Comparison of ENCODE assay signal across 10 mouse cellular contexts in the genomic region with DNA sequence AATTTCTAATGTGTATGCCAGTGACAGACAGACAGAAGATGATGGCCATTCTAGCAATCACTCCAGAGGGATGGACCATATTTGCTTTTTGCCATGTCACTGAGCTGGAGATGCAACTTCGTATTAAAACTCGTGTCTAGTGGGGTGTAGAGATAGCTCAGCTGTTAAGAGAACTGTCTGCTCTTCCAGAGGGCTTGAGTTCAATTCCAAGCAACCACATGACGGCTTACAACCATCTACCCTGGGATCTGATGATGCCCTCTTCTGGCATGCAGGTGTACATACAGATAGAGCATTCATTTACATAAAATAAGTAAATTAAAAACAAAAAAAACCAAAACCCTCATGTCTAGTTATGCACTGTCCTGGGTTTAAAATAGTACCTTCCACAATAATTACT. TPM values are rescaled to one million over a fixed set of nuclear protein-coding genes. Genes with fewer than 3 reads are reported as not detected.
DNase-seq lines count a peak whose midpoint lies in the region; ATAC-seq lines count a peak whose summit lies in the region.
"Had no signal": no experiment of that assay in that cellular context is flagged by ENCODE, and none has a peak within 500 bp of the region (broad histone marks: within the 10 kb centered on the region; RNA-seq: fewer than 3 reads in every experiment).

No protein-coding gene starts in this region.

- H3K4me2 ChIP-seq in heart, embryonic 13.5 days, result peak overlapping the region; percentile 85; the same call in 1 of the 2 replicates

- H3K27ac ChIP-seq in heart, embryonic 13.5 days (replicated peaks), result no peak overlapping the region

- H3K4me3 ChIP-seq in heart, embryonic 13.5 days, result no peak overlapping the region

- H3K9me3 ChIP-seq in heart, embryonic 13.5 days, result no peaks in the 10 kb centered on the region

- no peak overlapping the region for H3K9ac ChIP-seq in heart, embryonic 13.5 days

- peaks cover 31% of the 10 kb centered on the region for H3K4me1 ChIP-seq in heart, embryonic 13.5 days

- WGBS in heart, embryonic 13.5 days, result 76% methylated on average over 3 of the region's 3 CpGs

- no peak for ATAC-seq in heart, embryonic 13.5 days (ENCODE audit: extremely low read depth, insufficient number of reproducible peaks, low FRiP score, low TSS enrichment)

- H3K36me3 ChIP-seq in heart, embryonic 13.5 days, result peaks cover 14% of the 10 kb centered on the region

- no peaks in the 10 kb centered on the region for H3K27me3 ChIP-seq in heart, embryonic 13.5 days (replicated peaks)

- no peak for DNase-seq in heart, adult 11 months
- DNase-seq in 3134 (ENCODE audit: extremely low read depth, insufficient read length, low spot score) (peak; percentile 3), MEL-GATA-1-ER (ENCODE audit: extremely low read depth, low read depth) (peak; percentile 49)
- peak; percentile 46 for DNase-seq in induced T-regulatory cell, adult 2 months (ENCODE audit: low read depth)
- DNase-seq in right cerebral cortex, adult 18-20 months, result no peak
- DNase-seq in adrenal gland, adult 2 months, result no peak
- DNase-seq in frontal cortex, adult 2 months (ENCODE audit: extremely low spot score in 1 of 2, low spot score in 1 of 2), result no peak
- DNase-seq: gastrocnemius, adult 2 months; spleen, adult 18-20 months had no signal

RNA-seq across cellular contexts. Expression of a gene that starts 1.5 kb away (rescaled TPM):
- 6.4 and 8.0 TPM in 2 replicates for polyA plus RNA-seq in heart, embryonic 13.5 days (2015; fragmentation: Nextera tagmentation; extraction: Ambion mirVana)
- 1 to 10 TPM; 2.4 to 4.0 TPM for total RNA-seq in adrenal gland, adult 2 months (2021)
- 0.04 and 0.12 TPM in 2 replicates for polyA plus RNA-seq in adrenal gland, adult 2 months (2012; rRNA removed)
- 5.0 and 5.1 TPM in 2 replicates for polyA plus RNA-seq in frontal cortex, adult 2 months (2012; rRNA removed)

RNA-seq across cellular contexts. Expression of a gene that starts 1.9 kb away (rescaled TPM):
- polyA plus RNA-seq in heart, embryonic 13.5 days (2015; fragmentation: Nextera tagmentation; extraction: Ambion mirVana), result 23.9 and 26.9 TPM in 2 replicates
- total RNA-seq in adrenal gland, adult 2 months (2021), result 10 to 100 TPM; 20.1 to 24.2 TPM
- 3.8 and 4.6 TPM in 2 replicates for polyA plus RNA-seq in adrenal gland, adult 2 months (2012; rRNA removed)
- 12.3 and 13.5 TPM in 2 replicates for polyA plus RNA-seq in frontal cortex, adult 2 months (2012; rRNA removed)

Comparison
In these comparisons a context has a peak if more than half of its experiments do, and no peak if none do; other contexts are left out.
1. DNase-seq: peak in 3134 (single experiment), MEL-GATA-1-ER (single experiment) and induced T-regulatory cell, adult 2 months (single experiment); none in heart, adult 11 months (single experiment), right cerebral cortex, adult 18-20 months (single experiment), adrenal gland, adult 2 months (single experiment) and frontal cortex, adult 2 months (0 of 2).